Mouse (Mus musculus) adrenal gland, adult 10 weeks (tissue): ENCODE data around the gene Gm3667. TPM values are rescaled to one million over a fixed set of nuclear protein-coding genes. Genes with fewer than 3 reads are reported as not detected.

ENCODE experiments used
- polyA plus RNA-seq: library from polyadenylated mRNA; stranded (reverse); fragments of 350-450 nt; fragmentation: Illumina TruSeq; extraction: RNeasy Lipid Tissue Mini Kit (QIAGEN cat#74804); gene quantifications from one replicate; pipeline ENCODE4 v1.2.3, GENCODE M21; 2014; ENCODE audit warnings: low read depth, low replicate concordance

The Gm3667 gene
- polyA plus RNA-seq = not detected

GRCm38 (mm10) chr14:6889521-6890012 is at the start of gene Gm3667:
Gene Gm3667, minus strand, starts transcription at chr14:6889962.

GRCm38 (mm10) chr14:6840211-6840610 is 49.6 kb downstream of the Gm3667 start, which contains the start of gene Gm3642:
Gene Gm3642, minus strand, starts transcription at chr14:6840311.

Other genes starting within 250 kb of the Gm3667 start
- gene Gm10251, start 205.8 kb downstream of the Gm3667 start, polyA plus RNA-seq = not detected
- not detected for gene Gm8050, start 169.7 kb downstream of the Gm3667 start, polyA plus RNA-seq
- 1.5 TPM for gene Gm3636, start 147.6 kb downstream of the Gm3667 start, polyA plus RNA-seq
- not detected for gene Gm8362, start 115.6 kb downstream of the Gm3667 start, polyA plus RNA-seq
- not detected for gene Gm3642, start 49.7 kb downstream of the Gm3667 start, polyA plus RNA-seq
- not detected for gene Gm6356, start 83.9 kb upstream of the Gm3667 start, polyA plus RNA-seq
- not detected for gene Gm10406, start 137.5 kb upstream of the Gm3667 start, polyA plus RNA-seq
- not detected for gene Gm3685, start 155.0 kb upstream of the Gm3667 start, polyA plus RNA-seq
- gene Gm3696, start 210.7 kb upstream of the Gm3667 start, polyA plus RNA-seq = 0.87 TPM
- not detected for gene Gm6676, start 235.4 kb upstream of the Gm3667 start, polyA plus RNA-seq